Mouse (Mus musculus) kidney, adult 2 months (tissue): ENCODE data around the gene Gm45261.

ENCODE experiments used
- CTCF ChIP-seq: fragments of 200-500 bp; conservative IDR thresholded peaks from 2 replicates; pipeline ENCODE4 v1.5.1; 2011; ENCODE audit warnings: low read depth, mild to moderate bottlenecking, control low read depth, low read length, moderate library complexity, mixed read lengths; ENCODE audit not compliant: insufficient read depth, insufficient read length
- POLR2A ChIP-seq: fragments of 200-500 bp; IDR thresholded peaks from one replicate; pipeline ENCODE4 v1.6.1; 2011; ENCODE audit warnings: low read depth, low read length, control low read depth

DNA sequence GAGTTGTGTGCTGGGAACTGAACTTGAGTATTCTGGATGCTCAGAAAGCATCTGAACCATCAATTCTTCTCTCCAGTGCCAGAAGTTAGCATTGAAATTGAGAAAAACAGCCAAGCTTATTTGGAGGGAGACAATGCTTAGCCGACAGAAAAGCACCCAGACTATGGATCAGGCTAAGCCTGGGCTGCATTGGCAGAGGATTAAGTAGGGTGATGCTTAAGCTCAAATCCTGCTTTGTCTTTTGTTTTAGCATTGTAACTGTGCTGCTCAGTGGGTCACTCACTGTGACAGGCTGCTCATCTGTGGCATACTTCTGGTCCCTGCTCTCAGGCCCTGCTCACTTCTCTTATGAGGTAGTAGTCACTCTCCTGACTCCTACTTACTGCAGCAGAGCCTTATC is 36.6 kb downstream of the Gm45261 start:
- TF ChIP-seq CTCF = no peak
- TF ChIP-seq POLR2A = no peak
